11 mouse cellular contexts compared by ENCODE assay signal in the genomic region with DNA sequence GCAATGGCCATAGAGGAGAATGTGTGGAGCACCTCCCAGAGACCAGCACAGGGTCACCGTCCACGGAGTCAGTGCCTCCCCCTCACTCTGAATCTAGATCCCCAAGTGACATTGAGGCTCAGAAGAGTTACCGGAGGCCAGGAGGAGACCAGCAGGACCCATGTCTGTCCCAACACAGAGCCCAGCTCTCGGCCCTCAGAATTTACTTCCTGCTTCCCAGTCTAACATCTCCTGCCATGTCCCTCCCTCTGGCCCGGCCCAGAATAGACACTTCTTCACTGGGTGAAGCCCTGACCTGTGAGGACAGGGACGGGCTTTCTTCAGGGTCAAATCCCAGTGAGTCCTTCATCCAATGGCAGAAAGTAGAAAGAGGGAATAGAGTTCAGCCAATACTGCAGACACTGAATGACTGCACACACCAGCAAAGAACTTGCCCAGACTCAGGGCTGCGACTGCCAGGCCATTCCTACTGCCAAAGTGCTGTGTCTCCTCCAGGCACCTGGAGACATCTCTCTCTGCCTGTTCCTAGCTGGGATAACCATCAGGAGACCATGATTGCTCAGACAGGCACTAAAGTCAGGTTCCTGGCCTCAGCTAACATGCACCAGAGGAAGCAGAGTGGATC. TPM values are rescaled to one million over a fixed set of nuclear protein-coding genes. Genes with fewer than 3 reads are reported as not detected.
DNase-seq lines count a peak whose midpoint lies in the region; ATAC-seq and TF ChIP-seq lines count a peak whose summit lies in the region.
"Had no signal": no experiment of that assay in that cellular context is flagged by ENCODE, and none has a peak within 500 bp of the region (broad histone marks: within the 10 kb centered on the region; RNA-seq: fewer than 3 reads in every experiment).

No protein-coding gene starts in this region.

- H3K4me1 ChIP-seq in forebrain, embryonic 15.5 days, result peaks cover 30% of the 10 kb centered on the region
- H3K4me1 ChIP-seq in forebrain, embryonic 16.5 days (replicated peaks; ENCODE audit: control insufficient read depth, insufficient read depth, low read length), result peaks cover 11% of the 10 kb centered on the region
- peaks cover 6% of the 10 kb centered on the region; the same call in 1 of the 2 replicates for H3K4me1 ChIP-seq in hindbrain, embryonic 11.5 days (replicated peaks; ENCODE audit: control insufficient read depth, insufficient read depth, low read length)
- peaks cover 30% of the 10 kb centered on the region for H3K4me1 ChIP-seq in hindbrain, embryonic 16.5 days (ENCODE audit: control insufficient read depth, insufficient read depth, low read depth, low read length)
- H3K4me1 ChIP-seq in thymus, adult 2 months (replicated peaks; ENCODE audit: control insufficient read depth, insufficient read depth, low read length), result peaks cover 72% of the 10 kb centered on the region
- peaks cover 60% of the 10 kb centered on the region for H3K4me1 ChIP-seq in olfactory bulb, adult 2 months (ENCODE audit: control insufficient read depth, insufficient read depth, low read length)

- ATAC-seq in forebrain, embryonic 15.5 days (replicated peaks), result no peak
- ATAC-seq in forebrain, embryonic 16.5 days, result no peak
- ATAC-seq in hindbrain, embryonic 11.5 days (ENCODE audit: low FRiP score), result no peak
- no peak for ATAC-seq in hindbrain, embryonic 16.5 days
- no peak for ATAC-seq in erythroid progenitor cell, adult 5-6 weeks (replicated peaks; ENCODE audit: low FRiP score, poor library complexity, severe bottlenecking)

- H3K9me3 ChIP-seq in forebrain, embryonic 15.5 days, result no peaks in the 10 kb centered on the region
- no peaks in the 10 kb centered on the region for H3K9me3 ChIP-seq in forebrain, embryonic 16.5 days (ENCODE audit: control insufficient read depth, low read length)
- no peaks in the 10 kb centered on the region for H3K9me3 ChIP-seq in hindbrain, embryonic 11.5 days (ENCODE audit: control insufficient read depth, low read length)
- H3K9me3 ChIP-seq in hindbrain, embryonic 16.5 days (ENCODE audit: control insufficient read depth, low read length), result no peaks in the 10 kb centered on the region
- H3K9me3 ChIP-seq: stomach, embryonic 15.5 days had no signal

- H3K4me2 ChIP-seq in forebrain, embryonic 15.5 days (replicated peaks), result no peak overlapping the region
- H3K4me2 ChIP-seq in forebrain, embryonic 16.5 days (ENCODE audit: low read length), result no peak overlapping the region
- no peak overlapping the region for H3K4me2 ChIP-seq in hindbrain, embryonic 11.5 days (replicated peaks; ENCODE audit: low read depth, low read length)
- no peak overlapping the region for H3K4me2 ChIP-seq in hindbrain, embryonic 16.5 days (ENCODE audit: low read length)
- H3K4me2 ChIP-seq: stomach, embryonic 15.5 days had no signal

- no peak for DNase-seq in hindbrain, embryonic 11.5 days (ENCODE audit: low spot score)
- DNase-seq in thymus, adult 2 months, result no peak
- no peak for DNase-seq in thymus, postnatal 0 days (ENCODE audit: low spot score)
- DNase-seq: right cerebral cortex, postnatal 4 days had no signal

- 75% methylated on average over 7 of the region's 7 CpGs for WGBS in forebrain, embryonic 15.5 days
- WGBS in forebrain, embryonic 16.5 days, result 85% methylated on average over 7 of the region's 7 CpGs
- WGBS in hindbrain, embryonic 11.5 days, result 82% methylated on average over 7 of the region's 7 CpGs
- WGBS in hindbrain, embryonic 16.5 days, result 78% methylated on average over 7 of the region's 7 CpGs
- WGBS in thymus, adult 2 months, result 90% methylated on average over 7 of the region's 7 CpGs
- WGBS in olfactory bulb, adult 2 months, result 74% methylated on average over 7 of the region's 7 CpGs

- H3K4me3 ChIP-seq in forebrain, embryonic 15.5 days, result no peak overlapping the region
- no peak overlapping the region for H3K4me3 ChIP-seq in forebrain, embryonic 16.5 days (replicated peaks; ENCODE audit: low read length)
- no peak overlapping the region for H3K4me3 ChIP-seq in hindbrain, embryonic 11.5 days (ENCODE audit: low read depth, low read length)
- no peak overlapping the region for H3K4me3 ChIP-seq in hindbrain, embryonic 16.5 days (ENCODE audit: low read length)
- H3K4me3 ChIP-seq in thymus, adult 2 months (ENCODE audit: control insufficient read depth, insufficient read depth, low read length), result no peak overlapping the region
- H3K4me3 ChIP-seq in olfactory bulb, adult 2 months (ENCODE audit: insufficient read depth, low read depth, low read length), result no peak overlapping the region
- H3K4me3 ChIP-seq: stomach, embryonic 15.5 days had no signal

- TF ChIP-seq CTCF in thymus, adult 2 months (IDR thresholded peaks at IDR 0.05; ENCODE audit: borderline replicate concordance, control insufficient read depth, extremely low read depth, insufficient read depth, low read length, poor library complexity), result no peak
- no peak for TF ChIP-seq CTCF in olfactory bulb, adult 2 months (IDR thresholded peaks at IDR 0.05; ENCODE audit: insufficient read depth, low read depth, low read length)

- H3K27me3 ChIP-seq in forebrain, embryonic 15.5 days, result no peaks in the 10 kb centered on the region
- H3K27me3 ChIP-seq in forebrain, embryonic 16.5 days (replicated peaks; ENCODE audit: control insufficient read depth, insufficient read depth, low read length), result no peaks in the 10 kb centered on the region
- H3K27me3 ChIP-seq in hindbrain, embryonic 11.5 days (ENCODE audit: control insufficient read depth, insufficient read depth, low read length), result no peaks in the 10 kb centered on the region
- no peaks in the 10 kb centered on the region; the same call in 1 of the 2 replicates for H3K27me3 ChIP-seq in hindbrain, embryonic 16.5 days (replicated peaks; ENCODE audit: control insufficient read depth, insufficient read depth, low read length)
- no peaks in the 10 kb centered on the region for H3K27me3 ChIP-seq in thymus, adult 2 months (ENCODE audit: control insufficient read depth, insufficient read depth, low read length)
- H3K27me3 ChIP-seq: stomach, embryonic 15.5 days had no signal

- no peak overlapping the region for H3K9ac ChIP-seq in forebrain, embryonic 15.5 days (replicated peaks)
- no peak overlapping the region for H3K9ac ChIP-seq in forebrain, embryonic 16.5 days (replicated peaks; ENCODE audit: low read depth, low read length)
- H3K9ac ChIP-seq in hindbrain, embryonic 11.5 days (ENCODE audit: low read depth, low read length), result 0 out of 2 replicates have a peak overlapping the region, but pooled peaks have one; percentile 11
- no peak overlapping the region for H3K9ac ChIP-seq in hindbrain, embryonic 16.5 days (ENCODE audit: low read depth, low read length)
- H3K9ac ChIP-seq: stomach, embryonic 15.5 days had no signal

- TF ChIP-seq POLR2A in thymus, adult 2 months (IDR thresholded peaks at IDR 0.05; ENCODE audit: control insufficient read depth, extremely low read depth, insufficient read depth, low read length, poor library complexity), result no peak
- no peak for TF ChIP-seq POLR2A in olfactory bulb, adult 2 months (IDR thresholded peaks at IDR 0.05; ENCODE audit: insufficient read depth, low read depth, low read length)

- H3K27ac ChIP-seq in forebrain, embryonic 15.5 days (replicated peaks), result peak overlapping the region; percentile 37
- no peak overlapping the region for H3K27ac ChIP-seq in forebrain, embryonic 16.5 days (ENCODE audit: low read length)
- no peak overlapping the region for H3K27ac ChIP-seq in hindbrain, embryonic 11.5 days (ENCODE audit: low read depth, low read length)
- no peak overlapping the region for H3K27ac ChIP-seq in hindbrain, embryonic 16.5 days (ENCODE audit: low read depth, low read length)
- peak overlapping the region; percentile 30; the same call in 1 of the 2 replicates for H3K27ac ChIP-seq in thymus, adult 2 months (ENCODE audit: control insufficient read depth, insufficient read depth, low read length)
- peak overlapping the region; percentile 35 for H3K27ac ChIP-seq in olfactory bulb, adult 2 months (ENCODE audit: insufficient read depth, low read depth, low read length)
- H3K27ac ChIP-seq: kidney, postnatal 0 days; stomach, embryonic 15.5 days had no signal

- no peaks in the 10 kb centered on the region for H3K36me3 ChIP-seq in forebrain, embryonic 15.5 days
- H3K36me3 ChIP-seq in forebrain, embryonic 16.5 days (ENCODE audit: control insufficient read depth, insufficient read depth), result no peaks in the 10 kb centered on the region
- H3K36me3 ChIP-seq in hindbrain, embryonic 11.5 days (ENCODE audit: control insufficient read depth, insufficient read depth, low read length), result no peaks in the 10 kb centered on the region
- H3K36me3 ChIP-seq in hindbrain, embryonic 16.5 days (ENCODE audit: control insufficient read depth, insufficient read depth, low read length), result no peaks in the 10 kb centered on the region
- no peaks in the 10 kb centered on the region for H3K36me3 ChIP-seq in thymus, adult 2 months (ENCODE audit: control insufficient read depth, insufficient read depth, low read length)
- H3K36me3 ChIP-seq: stomach, embryonic 15.5 days had no signal

RNA-seq across cellular contexts. Expression of gene Sorcs2, which starts 29.3 kb away (rescaled TPM):
- polyA plus RNA-seq in forebrain, embryonic 15.5 days (2015; fragmentation: Nextera tagmentation; extraction: Ambion mirVana), result 7.3 and 7.9 TPM in 2 replicates
- polyA plus RNA-seq in forebrain, embryonic 16.5 days (2015; fragmentation: Nextera tagmentation; extraction: Ambion mirVana), result 5.5 and 7.0 TPM in 2 replicates
- polyA plus RNA-seq in hindbrain, embryonic 11.5 days (2014; fragmentation: Nextera tagmentation; extraction: Ambion mirVana), result 4.1 and 6.0 TPM in 2 replicates
- polyA plus RNA-seq in hindbrain, embryonic 16.5 days (2015; fragmentation: Nextera tagmentation; extraction: Ambion mirVana), result 11.8 and 15.5 TPM in 2 replicates
- 5.7 TPM in 2 replicates for polyA plus RNA-seq in thymus, adult 2 months (2012; rRNA removed)
- polyA plus RNA-seq in thymus, postnatal 0 days (2015; fragmentation: Nextera tagmentation; extraction: Ambion mirVana), result 1.6 and 1.7 TPM in 2 replicates
- not detected in 2 replicates for polyA plus RNA-seq in olfactory bulb, adult 2 months (2012; ENCODE audit: insufficient read depth, insufficient read length, low replicate concordance, missing spikeins)
- total RNA-seq in erythroid progenitor cell, adult 5-6 weeks (2015; ENCODE audit: low replicate concordance), result 5.4 TPM in 1 of 2 replicates, not detected in the other
- total RNA-seq in erythroid progenitor cell, adult 5-6 weeks (2017; ENCODE audit: low replicate concordance), result 0.39 and 2.2 TPM in 2 replicates

Comparison
In these comparisons a context has a peak if more than half of its experiments do, and no peak if none do; other contexts are left out.
1. H3K27ac ChIP-seq: peak in forebrain, embryonic 15.5 days (single experiment), thymus, adult 2 months (single experiment) and olfactory bulb, adult 2 months (single experiment); none in forebrain, embryonic 16.5 days (single experiment), hindbrain, embryonic 11.5 days (single experiment) and hindbrain, embryonic 16.5 days (single experiment).